Mouse (Mus musculus) CD4-positive helper T cell, adult 2 months (primary cell): ENCODE results near the gene Fam169b.

ENCODE experiments used
- DNase-seq: peaks from one replicate; pipeline ENCODE4 v3.0.0-alpha.2; 2012; ENCODE audit warnings: low read depth, missing footprints, low spot score

The Fam169b gene

GRCm38 (mm10) chr7:68318006-68318788 lies 44.6 kb downstream of the Fam169b start:
- no peak for DNase-seq

DNA sequence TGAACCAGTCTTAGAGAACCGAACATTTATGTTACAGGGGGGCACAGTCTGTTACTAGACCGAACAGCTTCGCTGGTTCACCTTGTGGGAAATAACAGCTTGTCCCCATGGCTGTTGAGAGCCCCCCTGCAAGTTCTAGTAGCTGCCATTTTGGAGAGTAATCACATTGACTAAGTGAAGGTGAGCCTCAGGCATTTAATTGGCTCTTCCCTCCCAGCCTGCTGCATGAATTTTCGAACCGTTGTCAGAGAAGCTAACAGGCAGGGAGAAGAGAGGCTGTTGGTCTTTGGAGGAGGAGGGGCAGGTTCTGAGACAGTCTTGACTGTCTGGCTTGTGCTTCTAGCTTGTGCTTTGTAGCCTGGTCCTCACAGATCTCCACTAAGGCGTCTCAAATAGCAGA lies 45.3 kb downstream of the Fam169b start:
- DNase-seq: no peak

GRCm38 (mm10) chr7:68320078-68320810 lies 46.6 kb downstream of the Fam169b start:
- DNase-seq: peak; percentile 45

DNA sequence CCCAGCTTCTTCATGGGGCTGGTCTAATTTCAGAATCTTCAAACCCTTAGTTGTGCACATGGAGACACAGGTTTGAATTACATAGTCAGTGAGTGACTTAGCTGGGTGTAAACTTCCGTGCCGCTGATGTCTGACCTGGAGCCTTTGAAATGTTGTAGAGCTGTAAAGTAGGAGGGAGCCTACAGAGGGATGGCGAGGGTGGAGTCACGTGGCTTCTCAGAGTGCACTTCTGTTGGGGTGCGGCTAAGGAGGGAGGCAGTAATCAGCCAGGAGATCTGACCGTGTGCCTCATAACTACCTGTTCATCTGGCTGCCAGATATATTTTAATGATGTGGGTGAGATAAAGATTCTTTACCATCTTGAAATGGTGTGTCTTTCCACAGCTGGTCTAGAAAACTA lies 49.4 kb downstream of the Fam169b start:
- DNase-seq: peak; percentile 83

DNA sequence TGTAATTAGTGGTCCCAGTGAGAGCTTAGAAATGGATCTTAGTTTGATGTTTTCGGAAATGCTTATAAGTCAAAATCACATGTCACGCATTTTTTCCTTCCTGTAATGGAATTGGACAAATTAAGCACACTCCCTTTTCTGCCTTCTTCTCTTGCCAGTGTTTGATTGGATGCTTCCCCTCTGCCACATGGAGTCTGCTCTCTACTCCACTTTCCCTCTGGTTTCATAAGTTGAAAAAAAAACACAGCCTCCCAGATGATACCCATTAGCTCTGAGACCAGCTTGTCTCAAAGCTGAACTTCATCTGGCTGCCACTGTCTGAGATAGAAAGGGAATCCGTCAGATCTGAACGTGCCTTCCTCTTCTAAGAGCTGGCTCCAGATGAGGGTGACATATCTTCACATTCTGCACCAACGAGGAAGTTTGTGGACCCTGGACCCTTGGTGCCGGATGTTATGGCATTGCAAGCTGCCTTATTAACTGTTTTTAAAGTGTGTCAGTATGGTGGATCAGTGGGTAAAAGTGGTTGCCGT lies 52.6 kb downstream of the Fam169b start:
- no peak for DNase-seq

DNA sequence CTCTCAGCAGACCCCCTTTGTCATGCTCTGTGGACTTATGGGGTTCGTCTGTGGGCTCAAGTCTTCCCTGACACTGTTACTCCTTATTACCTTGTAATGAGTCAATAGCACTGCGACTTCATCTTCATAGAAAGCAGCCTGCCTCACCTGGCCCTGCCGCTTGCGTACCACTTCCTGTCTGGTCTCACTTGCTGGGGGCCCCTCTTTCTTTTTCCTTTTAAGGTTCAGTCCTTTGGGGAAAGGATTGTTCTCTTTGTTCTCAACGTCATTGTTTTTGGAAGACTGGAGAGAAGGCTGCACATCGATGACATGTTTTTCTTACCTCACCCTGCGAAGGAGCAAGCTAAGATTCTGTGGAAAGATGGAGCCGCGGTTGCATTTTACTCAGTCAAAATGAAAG lies 55.4 kb downstream of the Fam169b start:
- peak; percentile 55 for DNase-seq

DNA sequence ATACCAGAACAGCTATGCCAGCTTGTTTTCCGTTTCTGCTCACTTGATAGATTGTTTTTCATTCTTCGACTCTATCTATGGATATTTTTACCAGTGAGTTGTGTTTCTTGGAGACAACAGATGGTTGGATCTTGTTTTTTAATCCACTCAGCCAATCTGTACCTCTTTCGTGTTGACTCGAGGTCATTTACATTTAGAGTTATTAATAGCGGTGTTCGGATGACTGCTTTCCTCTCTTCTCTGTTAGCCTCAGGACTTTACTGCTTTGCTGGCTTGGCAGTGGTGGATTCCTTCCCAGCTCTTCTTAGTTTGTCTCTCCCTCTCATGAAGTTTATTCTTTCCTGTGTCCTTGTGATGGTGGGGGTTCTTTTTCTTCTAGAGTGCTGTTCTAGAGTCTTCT lies 59.2 kb downstream of the Fam169b start:
- DNase-seq: no peak

- DNase-seq: no peak
Measured at GRCm38 (mm10) chr7:68337080-68337781, 63.6 kb downstream of the Fam169b start.

GRCm38 (mm10) chr7:68338680-68339079 lies 65.0 kb downstream of the Fam169b start:
- no peak for DNase-seq

DNA sequence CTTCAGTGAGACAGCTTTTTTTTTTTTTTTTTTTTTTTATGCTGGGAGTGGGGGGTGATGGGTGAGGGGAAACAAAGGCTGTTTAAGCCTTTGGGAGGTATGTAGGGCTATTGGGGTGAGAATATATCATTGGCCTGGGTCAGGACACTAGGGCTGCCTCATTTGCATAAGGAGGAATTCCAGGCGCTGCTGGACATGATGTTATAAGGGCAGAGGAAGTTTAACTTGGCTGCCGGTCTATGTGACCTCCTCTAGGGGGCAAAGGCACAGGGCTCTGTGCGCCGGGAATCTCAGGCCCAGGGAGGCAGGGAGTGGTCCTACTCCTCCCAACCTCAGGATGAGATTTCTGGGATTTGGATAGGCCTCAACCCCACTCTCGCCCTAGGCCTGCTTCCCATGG lies 70.9 kb downstream of the Fam169b start:
- DNase-seq: no peak

DNA sequence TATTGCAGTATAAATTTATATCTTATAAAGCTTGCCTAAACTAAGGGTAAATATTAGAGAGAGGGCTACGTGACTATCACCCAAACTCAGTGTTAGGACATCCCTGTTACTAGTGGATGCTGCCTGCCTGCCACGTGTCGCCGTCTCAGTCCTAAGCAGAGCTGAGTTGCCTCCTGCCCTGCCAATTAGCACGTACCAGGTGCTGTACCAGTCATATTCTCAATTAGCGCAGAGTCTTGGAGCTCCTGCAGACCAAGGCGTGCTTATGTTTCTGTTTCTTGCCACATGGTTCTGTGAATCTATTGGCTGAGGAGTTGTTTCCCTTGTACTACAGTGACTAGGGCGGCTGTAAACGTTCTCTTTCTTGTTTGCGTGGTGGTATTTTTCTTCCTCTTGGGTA lies 72.3 kb downstream of the Fam169b start:
- DNase-seq: no peak

- no peak for DNase-seq
Measured at GRCm38 (mm10) chr7:68355325-68356076, 81.9 kb downstream of the Fam169b start.

DNA sequence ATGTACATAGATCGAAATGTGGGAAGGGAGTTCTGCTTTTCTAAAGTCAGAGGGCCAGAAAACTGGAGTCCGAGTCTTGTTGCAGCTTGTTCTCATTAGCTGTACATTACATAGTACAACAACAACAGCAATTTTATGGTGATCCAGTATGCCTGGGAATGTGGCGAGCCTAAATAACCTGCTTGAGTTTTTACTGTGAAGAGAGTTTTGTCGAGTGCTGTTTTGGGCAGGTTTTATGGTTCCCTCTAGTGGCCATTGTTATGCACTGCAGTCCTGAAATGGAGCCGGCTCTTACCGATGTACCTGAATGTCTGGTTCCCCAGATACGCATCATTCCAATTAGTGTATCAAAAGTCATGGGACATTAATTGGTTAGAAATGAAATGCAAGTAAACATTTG lies 83.8 kb downstream of the Fam169b start:
- peak; percentile 70 for DNase-seq

DNA sequence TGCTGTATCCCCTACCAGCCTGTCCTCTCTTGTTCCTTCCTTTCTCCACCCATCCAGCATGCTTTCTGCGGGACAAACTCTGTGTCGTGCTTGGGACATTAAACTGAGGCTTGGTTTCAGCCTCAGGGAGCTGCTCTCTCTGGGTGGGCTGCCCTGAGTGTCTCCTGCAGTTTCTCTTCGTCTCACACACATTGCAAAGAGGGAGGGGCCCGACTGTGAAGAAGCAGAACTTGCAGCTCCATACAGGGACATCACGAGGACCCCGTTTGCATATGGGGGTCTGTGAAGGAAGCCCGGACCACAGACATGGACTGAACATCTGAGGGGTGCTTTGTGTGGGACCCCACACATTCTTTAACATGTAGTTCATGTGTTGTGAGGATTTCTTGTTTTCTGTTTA lies 89.0 kb downstream of the Fam169b start:
- DNase-seq: no peak

DNA sequence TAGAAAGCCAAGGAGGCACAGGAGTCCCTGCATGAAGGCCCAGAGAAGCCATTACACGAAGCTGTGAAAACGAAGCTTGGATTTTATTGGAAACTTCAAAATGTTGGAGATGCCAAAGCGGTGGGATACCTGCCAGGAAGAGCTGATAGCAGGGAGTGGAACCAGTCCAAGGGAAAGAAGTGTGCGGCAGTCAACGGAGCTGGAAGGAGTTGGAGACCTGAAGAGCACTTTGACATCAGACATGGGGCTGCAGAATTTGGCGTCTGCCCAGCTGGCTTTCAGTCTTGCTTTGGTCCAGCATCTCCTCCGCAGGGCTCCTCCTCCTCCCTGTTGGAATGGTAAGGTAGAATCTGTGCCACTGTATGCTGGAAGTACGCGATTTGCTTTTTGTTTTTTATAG lies 92.1 kb downstream of the Fam169b start:
- no peak for DNase-seq

- DNase-seq: no peak
Measured at GRCm38 (mm10) chr7:68368948-68369347, 95.3 kb downstream of the Fam169b start.

DNA sequence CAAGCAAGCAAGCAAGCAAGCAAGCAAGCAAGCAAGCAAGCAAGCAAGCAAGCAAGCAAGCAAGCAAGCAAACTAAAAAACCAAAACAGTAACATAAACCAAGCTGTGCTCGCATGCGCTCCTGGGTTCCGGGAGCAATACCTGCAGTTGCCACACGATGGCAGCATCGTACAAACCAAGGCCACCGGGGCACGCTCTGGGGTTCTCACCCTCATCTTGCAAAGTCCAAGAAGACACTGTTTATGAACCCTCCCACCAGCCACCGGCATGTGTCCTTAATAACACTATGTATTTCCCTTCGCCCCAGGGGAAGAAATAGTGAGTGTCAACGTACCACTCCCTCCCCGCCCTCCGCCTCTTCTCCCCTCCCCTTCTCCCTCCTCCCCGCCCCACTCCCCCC lies 96.1 kb downstream of the Fam169b start:
- peak; percentile 78 for DNase-seq

DNA sequence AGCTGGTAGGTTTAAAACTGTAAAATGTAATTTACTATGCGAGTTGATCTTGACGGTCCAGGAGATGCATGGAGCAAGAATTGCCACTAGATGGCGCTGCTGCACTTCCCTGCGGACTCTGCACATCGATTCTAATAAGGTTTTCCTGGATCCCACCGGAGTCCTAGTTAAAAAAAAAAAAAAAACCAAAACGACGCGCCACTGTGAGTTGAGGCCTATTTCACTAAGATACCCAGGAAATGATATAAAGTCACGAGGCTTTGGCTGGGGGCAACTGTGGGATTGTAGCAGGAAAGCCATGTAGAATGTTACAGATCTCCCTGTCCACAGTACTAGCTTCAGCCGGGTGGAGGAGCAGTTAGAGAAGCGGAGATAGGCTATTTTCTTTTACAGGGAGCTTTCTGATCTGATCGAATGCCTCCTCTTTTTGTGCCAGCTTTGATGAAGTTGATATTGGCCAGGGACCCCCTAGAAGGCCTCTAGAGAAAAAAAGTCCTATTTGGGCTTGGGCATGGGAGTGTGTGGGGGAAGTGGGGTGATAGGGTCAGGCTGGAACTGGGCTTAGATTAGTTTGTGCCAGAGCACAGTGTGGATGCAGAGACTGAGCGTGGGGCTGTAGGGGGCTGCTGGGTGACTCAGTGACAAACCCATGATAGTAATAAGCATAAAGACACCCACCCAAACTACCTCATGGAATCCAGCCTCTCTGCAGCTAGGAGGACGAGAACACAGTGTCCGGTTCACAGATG lies 100.6 kb downstream of the Fam169b start:
- DNase-seq: peak; percentile 65

GRCm38 (mm10) chr7:68382187-68382586 lies 108.5 kb downstream of the Fam169b start:
- DNase-seq: no peak

DNA sequence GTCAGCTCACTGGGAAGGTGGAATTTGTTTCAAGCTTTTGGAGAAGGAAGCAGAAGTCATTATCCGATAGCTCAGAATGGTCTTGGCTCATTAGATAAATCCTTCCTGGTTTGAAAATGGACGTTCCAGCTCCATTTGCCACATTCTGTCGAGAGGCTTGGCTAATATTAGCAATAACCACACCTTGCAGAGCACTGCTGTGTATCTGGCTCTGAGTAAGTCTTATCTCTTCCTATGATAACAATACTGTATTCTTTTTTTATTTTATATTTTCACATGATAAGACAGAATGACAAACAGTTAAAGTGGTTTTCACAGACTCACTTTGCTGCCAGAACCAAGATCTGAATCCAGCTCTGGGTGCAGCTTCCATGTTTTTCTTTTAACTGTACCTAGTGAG lies 113.1 kb downstream of the Fam169b start:
- no peak for DNase-seq
